Mouse (Mus musculus): Measurements from ENCODE around the gene Nradd.

DNA sequence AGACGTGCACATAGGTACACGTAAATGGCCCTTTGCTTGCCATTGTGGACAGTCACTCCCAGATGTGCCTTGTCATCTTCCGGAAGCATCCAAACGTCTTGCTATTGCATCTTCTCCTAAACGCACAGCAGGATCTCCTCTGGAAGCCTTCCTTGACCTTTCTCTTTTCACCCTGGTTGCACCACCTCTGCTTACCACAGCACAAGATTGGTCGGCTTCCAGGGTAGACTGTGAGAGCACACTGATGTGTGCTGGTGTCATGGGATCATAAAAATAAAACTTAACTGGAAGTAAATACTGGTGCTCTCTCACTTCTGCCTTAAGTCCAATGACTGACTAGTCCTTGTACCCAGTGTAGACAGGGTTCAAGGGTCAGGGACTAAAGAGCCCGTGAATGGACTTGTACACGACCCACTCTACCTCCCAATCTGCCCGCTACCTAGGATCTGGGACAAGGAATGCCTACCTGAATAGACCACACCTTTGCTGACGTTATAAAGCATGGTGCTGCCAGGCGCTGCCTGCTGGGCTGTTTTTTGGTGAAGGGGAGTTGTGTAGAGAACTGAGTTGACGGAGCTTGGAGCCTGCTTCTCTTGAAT lies 1.5 kb downstream of the Nradd start:
- no peak for TF ChIP-seq CTCF (IDR thresholded peaks at IDR 0.05; ENCODE audit: extremely low read depth, insufficient read depth, insufficient read length, insufficient replicate concordance)
- TF ChIP-seq POLR2A (IDR thresholded peaks at IDR 0.05; ENCODE audit: low read depth, low read length): no peak
